Mouse (Mus musculus): ENCODE data around the gene Kmt2e. TPM values are rescaled to one million over a fixed set of nuclear protein-coding genes. Genes with fewer than 3 reads are reported as not detected.

Gene Kmt2e
- polyA plus RNA-seq, 1 experiment from 2014 or later: 62.5 TPM

DNA sequence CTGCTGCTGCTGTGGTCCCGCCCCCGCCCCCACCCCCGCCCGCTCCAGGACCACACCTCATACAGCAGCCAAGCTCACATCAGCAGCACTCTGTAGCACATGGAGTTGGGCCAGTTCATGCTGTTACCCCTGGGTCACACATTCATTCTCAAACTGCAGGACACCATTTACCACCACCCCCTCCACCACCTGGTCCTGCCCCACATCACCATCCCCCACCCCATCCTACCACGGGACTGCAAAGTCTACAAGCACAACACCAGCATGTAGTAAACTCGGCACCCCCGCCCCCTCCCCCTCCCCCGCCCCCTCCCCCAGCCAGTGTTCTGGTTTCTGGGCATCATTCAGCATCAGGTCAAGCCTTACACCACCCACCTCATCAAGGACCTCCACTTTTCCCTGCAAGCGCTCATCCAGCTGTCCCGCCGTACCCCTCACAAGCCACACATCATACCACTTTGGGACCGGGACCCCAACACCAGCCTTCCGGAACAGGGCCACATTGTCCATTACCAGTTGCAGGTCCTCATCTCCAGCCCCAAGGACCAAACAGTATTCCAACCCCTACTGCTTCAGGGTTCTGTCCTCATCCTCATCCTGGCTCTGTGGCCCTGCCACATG is 68.2 kb downstream of the Kmt2e start:
- no peaks in the 10 kb centered on the region for H3K27me3 ChIP-seq
- no peaks in the 10 kb centered on the region for H3K9me3 ChIP-seq (replicated peaks)
- peaks cover 3% of the 10 kb centered on the region; the same call in 1 of the 2 replicates for H3K4me1 ChIP-seq (replicated peaks)
- no peak overlapping the region for H3K27ac ChIP-seq
- H3K36me3 ChIP-seq: peaks cover 70% of the 10 kb centered on the region
- no peak overlapping the region for H3K4me3 ChIP-seq
- no peak overlapping the region for H3K4me2 ChIP-seq
- 0 out of 2 replicates have a peak, but pooled peaks have one; percentile 22 for ATAC-seq (replicated peaks; ENCODE audit: insufficient number of reproducible peaks, insufficient read depth, low FRiP score, low read depth)
- H3K9ac ChIP-seq: no peak overlapping the region
- 74% methylated on average over 10 of the region's 13 CpGs for WGBS

GRCm38 (mm10) chr5:23505578-23505977 is 71.3 kb downstream of the Kmt2e start:
- no peak for ATAC-seq (replicated peaks; ENCODE audit: insufficient number of reproducible peaks, insufficient read depth, low FRiP score, low read depth)

GRCm38 (mm10) chr5:23507210-23507609 is 73.0 kb downstream of the Kmt2e start:
- no peaks in the 10 kb centered on the region for H3K9me3 ChIP-seq (replicated peaks)
- no peak overlapping the region for H3K4me3 ChIP-seq
- no peak for ATAC-seq (replicated peaks; ENCODE audit: insufficient number of reproducible peaks, insufficient read depth, low FRiP score, low read depth)
- H3K4me2 ChIP-seq: no peak overlapping the region
- H3K9ac ChIP-seq: no peak overlapping the region
- WGBS: 84% methylated on average over 4 of the region's 4 CpGs
- no peaks in the 10 kb centered on the region for H3K4me1 ChIP-seq (replicated peaks)
- H3K27me3 ChIP-seq: no peaks in the 10 kb centered on the region
- H3K36me3 ChIP-seq: peaks cover 39% of the 10 kb centered on the region
- H3K27ac ChIP-seq: no peak overlapping the region

More at GRCm38 (mm10) chr5:23505578-23505977, 71.3 kb downstream of the Kmt2e start:
- H3K27me3 ChIP-seq: no peaks in the 10 kb centered on the region
- peaks cover 50% of the 10 kb centered on the region for H3K36me3 ChIP-seq
- H3K9me3 ChIP-seq (replicated peaks): no peaks in the 10 kb centered on the region
- peaks cover 3% of the 10 kb centered on the region; the same call in 1 of the 2 replicates for H3K4me1 ChIP-seq (replicated peaks)
- H3K27ac ChIP-seq: no peak overlapping the region
- 77% methylated on average over 3 of the region's 3 CpGs for WGBS
- H3K4me2 ChIP-seq: no peak overlapping the region
- no peak overlapping the region for H3K4me3 ChIP-seq
- H3K9ac ChIP-seq: no peak overlapping the region

GRCm38 (mm10) chr5:23508630-23509029 is 74.4 kb downstream of the Kmt2e start:
- 88% methylated on average over 6 of the region's 6 CpGs for WGBS
- H3K36me3 ChIP-seq: peaks cover 43% of the 10 kb centered on the region
- no peak overlapping the region for H3K27ac ChIP-seq
- H3K27me3 ChIP-seq: no peaks in the 10 kb centered on the region
- no peak for ATAC-seq (replicated peaks; ENCODE audit: insufficient number of reproducible peaks, insufficient read depth, low FRiP score, low read depth)
- H3K4me1 ChIP-seq (replicated peaks): no peaks in the 10 kb centered on the region
- no peaks in the 10 kb centered on the region for H3K9me3 ChIP-seq (replicated peaks)
- H3K4me3 ChIP-seq: no peak overlapping the region
- no peak overlapping the region for H3K4me2 ChIP-seq
- no peak overlapping the region for H3K9ac ChIP-seq

DNA sequence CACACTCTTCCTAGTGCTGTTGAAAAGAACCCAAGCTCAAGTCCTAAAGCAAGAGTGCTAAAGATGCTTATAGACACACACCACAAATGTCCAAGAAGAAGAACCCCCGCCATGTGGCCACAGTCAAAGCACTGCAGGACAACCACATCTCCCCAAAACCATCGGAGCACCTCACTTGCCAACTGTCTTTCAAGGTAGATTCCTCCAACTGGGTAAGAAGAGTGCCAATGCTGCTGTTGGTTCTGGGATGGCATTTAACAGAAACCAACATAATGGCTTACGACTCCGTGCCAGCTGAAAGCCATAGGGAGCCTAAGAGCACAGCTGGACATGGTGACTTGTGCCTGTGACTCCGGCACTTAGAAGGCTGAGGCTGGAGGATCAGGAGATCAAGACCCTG is 77.2 kb downstream of the Kmt2e start:
- Histone ChIP-seq H3K27ac (no peak overlapping the region), H3K9ac (no peak overlapping the region), H3K36me3 (peaks cover 35% of the 10 kb centered on the region), H3K9me3 (replicated peaks) (no peaks in the 10 kb centered on the region), H3K27me3 (no peaks in the 10 kb centered on the region), H3K4me3 (no peak overlapping the region), H3K4me2 (no peak overlapping the region), H3K4me1 (replicated peaks) (0 out of 2 replicates have a peak, but pooled peaks cover 2% of the 10 kb centered on the region)
- no peak for ATAC-seq (replicated peaks; ENCODE audit: insufficient number of reproducible peaks, insufficient read depth, low FRiP score, low read depth)
- WGBS: 94% methylated on average over 5 of the region's 5 CpGs

DNA sequence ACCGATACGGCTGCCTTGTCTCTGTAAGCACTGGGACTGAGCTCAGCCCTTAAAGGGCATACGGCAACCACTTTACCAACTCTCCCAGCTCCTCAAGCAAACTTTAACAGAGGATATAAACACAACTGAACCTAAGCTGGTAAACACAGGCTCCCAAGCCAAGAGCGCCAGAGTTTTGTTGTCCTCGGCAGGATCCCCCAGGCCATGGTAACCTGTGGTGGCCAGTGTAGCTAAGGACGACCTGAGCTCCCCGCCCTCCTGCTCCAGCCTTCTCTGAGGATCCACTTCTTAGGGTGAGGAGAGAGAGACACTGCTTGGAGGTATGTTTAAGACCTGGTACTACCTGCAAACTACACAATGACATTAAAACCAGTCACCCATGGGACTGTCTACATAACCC is 78.3 kb downstream of the Kmt2e start:
- peaks cover 34% of the 10 kb centered on the region for H3K36me3 ChIP-seq
- 0 out of 2 replicates have a peak, but pooled peaks cover 2% of the 10 kb centered on the region for H3K4me1 ChIP-seq (replicated peaks)
- H3K9ac ChIP-seq: no peak overlapping the region
- 95% methylated on average over 7 of the region's 7 CpGs for WGBS
- no peaks in the 10 kb centered on the region for H3K9me3 ChIP-seq (replicated peaks)
- H3K4me3 ChIP-seq: no peak overlapping the region
- no peak overlapping the region for H3K27ac ChIP-seq
- no peak for ATAC-seq (replicated peaks; ENCODE audit: insufficient number of reproducible peaks, insufficient read depth, low FRiP score, low read depth)
- H3K27me3 ChIP-seq: no peaks in the 10 kb centered on the region
- no peak overlapping the region for H3K4me2 ChIP-seq

GRCm38 (mm10) chr5:23513468-23513867 is 79.2 kb downstream of the Kmt2e start:
- Histone ChIP-seq H3K4me2 (no peak overlapping the region), H3K36me3 (peaks cover 34% of the 10 kb centered on the region), H3K27ac (no peak overlapping the region), H3K27me3 (no peaks in the 10 kb centered on the region), H3K4me1 (replicated peaks) (peaks cover 10% of the 10 kb centered on the region), H3K9me3 (replicated peaks) (no peaks in the 10 kb centered on the region), H3K9ac (no peak overlapping the region), H3K4me3 (no peak overlapping the region)
- 92% methylated on average over 13 of the region's 13 CpGs for WGBS
- ATAC-seq (replicated peaks; ENCODE audit: insufficient number of reproducible peaks, insufficient read depth, low FRiP score, low read depth): no peak

GRCm38 (mm10) chr5:23515038-23515437 is 80.8 kb downstream of the Kmt2e start:
- H3K27ac ChIP-seq: no peak overlapping the region
- no peaks in the 10 kb centered on the region for H3K9me3 ChIP-seq (replicated peaks)
- no peak overlapping the region for H3K4me3 ChIP-seq
- H3K4me2 ChIP-seq: no peak overlapping the region
- WGBS: 93% methylated on average over 10 of the region's 10 CpGs
- no peaks in the 10 kb centered on the region for H3K27me3 ChIP-seq
- H3K9ac ChIP-seq: no peak overlapping the region
- H3K36me3 ChIP-seq: peaks cover 31% of the 10 kb centered on the region
- H3K4me1 ChIP-seq (replicated peaks): peaks cover 26% of the 10 kb centered on the region
- no peak for ATAC-seq (replicated peaks; ENCODE audit: insufficient number of reproducible peaks, insufficient read depth, low FRiP score, low read depth)

- H3K4me3 ChIP-seq: no peak overlapping the region
- H3K4me1 ChIP-seq (replicated peaks): peaks cover 34% of the 10 kb centered on the region
- no peak overlapping the region for H3K4me2 ChIP-seq
- no peak overlapping the region for H3K27ac ChIP-seq
- H3K9ac ChIP-seq: no peak overlapping the region
- H3K36me3 ChIP-seq: peaks cover 32% of the 10 kb centered on the region
- WGBS: 86% methylated on average over 3 of the region's 3 CpGs
- no peaks in the 10 kb centered on the region for H3K27me3 ChIP-seq
- no peak for ATAC-seq (replicated peaks; ENCODE audit: insufficient number of reproducible peaks, insufficient read depth, low FRiP score, low read depth)
- no peaks in the 10 kb centered on the region for H3K9me3 ChIP-seq (replicated peaks)
Measured at GRCm38 (mm10) chr5:23516962-23517361, 82.7 kb downstream of the Kmt2e start.

- peaks cover 40% of the 10 kb centered on the region for H3K4me1 ChIP-seq (replicated peaks)
- no peak overlapping the region for H3K4me2 ChIP-seq
- 71% methylated on average over 4 of the region's 4 CpGs for WGBS
- no peak overlapping the region for H3K9ac ChIP-seq
- no peaks in the 10 kb centered on the region for H3K9me3 ChIP-seq (replicated peaks)
- no peak for ATAC-seq (replicated peaks; ENCODE audit: insufficient number of reproducible peaks, insufficient read depth, low FRiP score, low read depth)
- peak overlapping the region; percentile 89 for H3K27ac ChIP-seq
- H3K36me3 ChIP-seq: peaks cover 33% of the 10 kb centered on the region
- H3K4me3 ChIP-seq: no peak overlapping the region
- H3K27me3 ChIP-seq: no peaks in the 10 kb centered on the region
Measured at GRCm38 (mm10) chr5:23517839-23518238, 83.6 kb downstream of the Kmt2e start.

DNA sequence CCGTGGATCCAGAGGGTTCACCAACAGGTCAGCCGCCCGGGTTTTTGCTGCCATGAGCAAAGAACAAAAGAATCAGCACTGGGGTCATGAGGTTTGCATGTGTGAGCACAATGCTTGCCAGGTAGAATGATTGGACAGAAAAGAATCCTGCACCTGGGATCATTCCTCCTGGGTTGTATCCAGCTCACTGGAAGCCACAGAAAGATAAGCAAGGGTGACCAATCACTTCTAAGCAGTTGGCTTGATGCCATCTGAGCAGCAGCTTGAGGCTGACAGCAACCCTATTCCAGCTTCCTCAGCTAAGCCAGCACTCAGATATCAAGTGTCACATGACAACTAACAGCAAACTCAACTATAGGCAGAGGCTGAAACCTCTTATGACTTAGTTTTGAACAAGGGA is 84.4 kb downstream of the Kmt2e start:
- peaks cover 40% of the 10 kb centered on the region for H3K4me1 ChIP-seq (replicated peaks)
- H3K27me3 ChIP-seq: no peaks in the 10 kb centered on the region
- no peak overlapping the region for H3K4me3 ChIP-seq
- peaks cover 25% of the 10 kb centered on the region for H3K36me3 ChIP-seq
- no peaks in the 10 kb centered on the region for H3K9me3 ChIP-seq (replicated peaks)
- ATAC-seq (replicated peaks; ENCODE audit: insufficient number of reproducible peaks, insufficient read depth, low FRiP score, low read depth): peak; percentile 72
- H3K27ac ChIP-seq: peak overlapping the region; percentile 89
- WGBS: 17% methylated on average over 3 of the region's 3 CpGs
- H3K9ac ChIP-seq: no peak overlapping the region
- H3K4me2 ChIP-seq: peak overlapping the region; percentile 37

DNA sequence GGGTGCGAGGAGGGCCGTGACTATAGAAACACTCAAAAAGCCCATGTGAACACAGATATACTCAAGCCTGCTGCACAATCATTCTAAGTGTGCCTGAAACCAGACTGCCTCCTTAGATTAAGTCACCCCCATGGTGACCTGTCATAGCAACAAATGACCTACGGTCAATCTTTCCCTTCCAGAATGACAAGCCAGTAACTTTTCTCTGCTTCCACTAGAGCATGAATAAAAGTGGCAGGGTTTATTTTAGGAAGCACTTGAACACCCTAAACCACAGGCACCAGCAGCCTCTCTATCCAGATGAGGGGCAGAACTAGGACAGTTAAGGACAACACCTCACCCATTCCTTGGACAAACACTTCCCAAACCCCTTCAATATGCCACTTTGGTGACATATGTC is 85.4 kb downstream of the Kmt2e start:
- Histone ChIP-seq H3K27me3 (no peaks in the 10 kb centered on the region), H3K4me3 (no peak overlapping the region), H3K4me2 (peak overlapping the region; percentile 37), H3K9me3 (replicated peaks) (no peaks in the 10 kb centered on the region), H3K9ac (no peak overlapping the region), H3K4me1 (replicated peaks) (peaks cover 45% of the 10 kb centered on the region), H3K27ac (peak overlapping the region; percentile 89), H3K36me3 (peaks cover 15% of the 10 kb centered on the region; the same call in 1 of the 2 replicates)
- peak; percentile 54 for ATAC-seq (replicated peaks; ENCODE audit: insufficient number of reproducible peaks, insufficient read depth, low FRiP score, low read depth)
- 56% methylated on average over 3 of the region's 3 CpGs for WGBS

All from heart, embryonic 15.5 days (tissue).